Mouse (Mus musculus) neural tube, embryonic 11.5 days (tissue): ENCODE data around the gene Hnrnpa2b1. TPM values are rescaled to one million over a fixed set of nuclear protein-coding genes. Genes with fewer than 3 reads are reported as not detected.

ENCODE experiments used
- polyA plus RNA-seq: library from polyadenylated mRNA; unstranded; fragments of >200 nt; fragmentation: Nextera tagmentation; extraction: Ambion mirVana; gene quantifications from 2 replicates; pipeline ENCODE4 v1.2.1, GENCODE M21; 2014

Hnrnpa2b1 gene
- polyA plus RNA-seq, 1 experiment from 2014 or later = 1,608 TPM

Other genes starting within 250 kb of the Hnrnpa2b1 start
- gene Nfe2l3, start 37.2 kb downstream of the Hnrnpa2b1 start, polyA plus RNA-seq = 0.44 and 1.7 TPM in 2 replicates
- 619 and 648 TPM in 2 replicates for gene Cbx3, start 466 bp upstream of the Hnrnpa2b1 start, polyA plus RNA-seq
- 33.2 and 40.0 TPM in 2 replicates for gene Snx10, start 54.0 kb upstream of the Hnrnpa2b1 start, polyA plus RNA-seq